Mouse (Mus musculus) embryonic facial prominence, embryonic 10.5 days (tissue): Measurements from ENCODE around the gene Map3k3. TPM values are rescaled to one million over a fixed set of nuclear protein-coding genes. Genes with fewer than 3 reads are reported as not detected.

Source experiments
- DNase-seq: peaks from one replicate; pipeline ENCODE4 v3.0.0-alpha.2; 2017; ENCODE audit warnings: low spot score
- H3K27ac ChIP-seq: fragments of 300-500 bp; sonication (generic); replicated peaks from 2 replicates; pipeline ENCODE4 v1.5.1; 2016; ENCODE audit warnings: mild to moderate bottlenecking
- H3K27me3 ChIP-seq: fragments of 300-500 bp; sonication (generic); replicated peaks from 2 replicates; pipeline ENCODE4 v1.6.1; 2016; ENCODE audit warnings: low read depth, mild to moderate bottlenecking; ENCODE audit not compliant: poor library complexity, severe bottlenecking
- H3K36me3 ChIP-seq: fragments of 300-500 bp; sonication (generic); replicated peaks from 2 replicates; pipeline ENCODE4 v1.6.1; 2016; ENCODE audit warnings: mild to moderate bottlenecking, moderate library complexity
- H3K4me1 ChIP-seq: fragments of 300-500 bp; sonication (generic); 2 replicates; pipeline ENCODE4 v1.6.1; 2016
- H3K4me3 ChIP-seq: fragments of 300-500 bp; sonication (generic); 2 replicates; pipeline ENCODE4 v1.5.1; 2016; ENCODE audit warnings: mild to moderate bottlenecking, moderate library complexity
- H3K9me3 ChIP-seq: fragments of 300-500 bp; sonication (generic); 2 replicates; pipeline ENCODE4 v1.6.1; 2016; ENCODE audit warnings: mild to moderate bottlenecking
- WGBS: fragments of 180-500 bp; shearing (Covaris S2); methylation state at CpG from one replicate; pipeline ENCODE4 v1.1.7; 2016; 5-methylcytosine and 5-hydroxymethylcytosine counted together
- polyA plus RNA-seq: library from polyadenylated mRNA; unstranded; fragments of >200 nt; fragmentation: Nextera tagmentation; extraction: Ambion mirVana; gene quantifications from 2 replicates; pipeline ENCODE4 v1.2.1, GENCODE M21; 2016

Map3k3 gene
- polyA plus RNA-seq = 20.9 and 23.9 TPM in 2 replicates

- H3K36me3 ChIP-seq = no peaks in the 10 kb centered on the region
- H3K4me1 ChIP-seq = peaks cover 26% of the 10 kb centered on the region
- peak within 1 kb of the TSS; percentile 94 for H3K27ac ChIP-seq
- H3K9me3 ChIP-seq = no peaks in the 10 kb centered on the region
- peak within 1 kb of the TSS; percentile 87 for H3K4me3 ChIP-seq
- H3K27me3 ChIP-seq = no peaks in the 10 kb centered on the region
- peak; percentile 99 for DNase-seq
- WGBS = under 1% methylated on average over 69 of the region's 69 CpGs
Measured at GRCm38 (mm10) chr11:106083708-106084701, at the start of gene Map3k3. TSS of gene Map3k3 (plus strand) at chr11:106084613.

DNA sequence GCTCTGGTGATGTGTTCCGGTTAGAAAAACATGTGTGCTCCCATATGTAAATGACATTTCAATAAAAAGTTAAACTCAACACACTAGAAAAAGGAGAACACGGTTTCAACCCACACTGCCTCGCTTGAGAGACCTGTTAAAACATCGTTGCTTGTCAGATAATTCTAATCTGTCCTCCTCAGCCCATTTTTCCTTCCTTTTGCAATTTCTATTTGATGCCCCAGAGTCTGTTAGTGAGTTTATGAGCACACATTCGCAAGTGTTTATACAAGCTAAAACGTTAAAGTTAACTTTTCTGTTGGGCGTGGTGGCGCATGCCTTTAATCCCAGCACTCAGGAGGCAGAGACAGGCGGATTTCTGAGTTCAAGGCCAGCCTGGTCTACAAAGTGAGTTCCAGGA, 49.4 kb upstream of the Map3k3 start:
- peaks cover 34% of the 10 kb centered on the region for H3K4me1 ChIP-seq
- WGBS = 88% methylated on average over 9 of the region's 9 CpGs
- no peaks in the 10 kb centered on the region for H3K27me3 ChIP-seq

GRCm38 (mm10) chr11:106036548-106037417, 47.6 kb upstream of the Map3k3 start, which contains the start of gene Dcaf7:
TSS of gene Dcaf7 (plus strand) at chr11:106036872.
- Histone ChIP-seq H3K4me3 (peak within 1 kb of the TSS; percentile 99), H3K9me3 (peaks cover 1% of the 10 kb centered on the region; the same call in 1 of the 2 replicates), H3K27ac (peak within 1 kb of the TSS; percentile 90), H3K27me3 (no peaks in the 10 kb centered on the region), H3K36me3 (peaks cover 14% of the 10 kb centered on the region; the same call in 1 of the 2 replicates), H3K4me1 (peaks cover 34% of the 10 kb centered on the region)
- WGBS = under 1% methylated on average over 66 of the region's 66 CpGs
- DNase-seq = peak; percentile 98

More for the DNA sequence above, 49.4 kb upstream of the Map3k3 start:
- peaks cover 2% of the 10 kb centered on the region; the same call in 1 of the 2 replicates for H3K9me3 ChIP-seq
- H3K4me3 ChIP-seq = no peak overlapping the region
- DNase-seq = no peak
- peaks cover 8% of the 10 kb centered on the region; the same call in 1 of the 2 replicates for H3K36me3 ChIP-seq
- no peak overlapping the region for H3K27ac ChIP-seq

DNA sequence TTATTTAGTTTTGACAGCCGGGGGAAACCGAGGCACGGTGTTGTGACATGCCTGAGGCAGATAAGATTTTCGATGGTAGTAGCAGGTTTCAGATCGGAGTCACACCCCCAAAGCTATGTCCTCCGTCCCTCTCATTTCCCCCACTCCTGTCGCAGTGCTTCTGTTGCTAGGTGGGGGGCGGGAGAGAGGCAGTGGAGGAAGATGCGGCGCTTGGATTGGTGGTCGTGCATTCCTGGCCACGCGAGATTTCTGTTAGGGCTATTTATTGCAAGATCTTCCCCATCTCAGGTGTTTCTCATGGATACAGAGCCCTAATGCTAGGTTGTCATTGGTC, 47.0 kb upstream of the Map3k3 start:
- peak; percentile 77 for DNase-seq
- Histone ChIP-seq H3K27me3 (no peaks in the 10 kb centered on the region), H3K36me3 (peaks cover 14% of the 10 kb centered on the region; the same call in 1 of the 2 replicates), H3K9me3 (no peaks in the 10 kb centered on the region), H3K4me1 (peaks cover 34% of the 10 kb centered on the region), H3K4me3 (peak overlapping the region; percentile 99), H3K27ac (peak overlapping the region; percentile 90)
- under 1% methylated on average over 13 of the region's 13 CpGs for WGBS

DNA sequence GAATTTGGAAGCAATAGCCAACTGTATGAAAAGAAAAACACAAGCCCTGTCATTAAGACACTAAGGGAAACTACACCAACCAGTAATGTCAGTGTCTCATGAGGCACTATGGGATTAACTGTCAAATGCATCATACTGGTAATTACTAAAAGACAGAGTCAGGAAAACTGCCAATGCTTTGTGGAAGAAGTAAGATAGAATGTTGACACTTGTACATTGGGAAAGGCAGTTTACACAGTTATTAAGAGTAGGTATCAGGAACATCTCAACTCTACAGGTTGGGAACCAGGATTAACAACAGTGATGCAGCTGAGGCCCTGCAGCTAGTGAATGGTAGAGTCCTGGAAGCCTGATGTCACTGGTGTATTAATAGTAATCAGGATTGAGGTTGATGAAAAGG, 40.1 kb upstream of the Map3k3 start:
- Histone ChIP-seq H3K4me3 (no peak overlapping the region), H3K36me3 (peaks cover 51% of the 10 kb centered on the region), H3K27me3 (no peaks in the 10 kb centered on the region), H3K27ac (no peak overlapping the region), H3K9me3 (no peaks in the 10 kb centered on the region), H3K4me1 (no peaks in the 10 kb centered on the region)
- no peak for DNase-seq

- DNase-seq = no peak
- Histone ChIP-seq H3K27me3 (no peaks in the 10 kb centered on the region), H3K27ac (no peak overlapping the region), H3K4me1 (no peaks in the 10 kb centered on the region), H3K36me3 (peaks cover 57% of the 10 kb centered on the region), H3K4me3 (no peak overlapping the region), H3K9me3 (no peaks in the 10 kb centered on the region)
- 85% methylated on average over 1 of the region's 1 CpGs for WGBS
Measured at GRCm38 (mm10) chr11:106045256-106045655, 39.2 kb upstream of the Map3k3 start.

DNA sequence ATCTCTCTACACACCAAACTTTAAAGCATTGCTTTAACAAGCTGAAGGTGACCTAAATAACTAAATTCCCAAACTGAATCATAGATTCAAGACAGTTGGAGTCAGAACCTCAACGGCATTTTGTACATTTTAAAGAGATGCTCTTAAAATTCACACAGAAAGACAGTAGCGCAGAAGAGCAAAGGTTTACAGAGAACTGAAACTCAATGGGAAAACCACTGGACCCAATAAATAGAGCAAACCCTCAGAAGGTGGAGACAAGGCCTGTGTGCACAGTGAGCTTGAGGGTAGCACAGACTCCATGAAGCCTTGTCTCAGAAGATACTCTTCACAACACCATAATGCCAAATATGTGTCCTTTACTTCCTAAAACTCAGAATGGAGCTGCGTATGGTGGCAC, 38.6 kb upstream of the Map3k3 start:
- DNase-seq = no peak
- Histone ChIP-seq H3K27me3 (no peaks in the 10 kb centered on the region), H3K36me3 (peaks cover 57% of the 10 kb centered on the region), H3K4me3 (no peak overlapping the region), H3K27ac (no peak overlapping the region), H3K9me3 (no peaks in the 10 kb centered on the region), H3K4me1 (no peaks in the 10 kb centered on the region)
- 92% methylated on average over 3 of the region's 3 CpGs for WGBS

GRCm38 (mm10) chr11:106046584-106046983, 37.8 kb upstream of the Map3k3 start:
- Histone ChIP-seq H3K9me3 (no peaks in the 10 kb centered on the region), H3K27me3 (no peaks in the 10 kb centered on the region), H3K36me3 (peaks cover 64% of the 10 kb centered on the region), H3K4me3 (no peak overlapping the region), H3K27ac (no peak overlapping the region), H3K4me1 (no peaks in the 10 kb centered on the region)
- WGBS = 83% methylated on average over 9 of the region's 9 CpGs
- no peak for DNase-seq

- WGBS = 93% methylated on average over 2 of the region's 2 CpGs
- Histone ChIP-seq H3K36me3 (peaks cover 100% of the 10 kb centered on the region), H3K4me1 (no peaks in the 10 kb centered on the region), H3K4me3 (no peak overlapping the region), H3K27ac (no peak overlapping the region), H3K9me3 (no peaks in the 10 kb centered on the region), H3K27me3 (no peaks in the 10 kb centered on the region)
- DNase-seq = no peak
Measured at GRCm38 (mm10) chr11:106053921-106054320, 30.5 kb upstream of the Map3k3 start.

- Histone ChIP-seq H3K27me3 (no peaks in the 10 kb centered on the region), H3K4me1 (no peaks in the 10 kb centered on the region), H3K9me3 (no peaks in the 10 kb centered on the region), H3K27ac (no peak overlapping the region), H3K36me3 (peaks cover 100% of the 10 kb centered on the region), H3K4me3 (no peak overlapping the region)
- DNase-seq = no peak
- 95% methylated on average over 8 of the region's 8 CpGs for WGBS
Measured at GRCm38 (mm10) chr11:106054600-106054999, 29.8 kb upstream of the Map3k3 start.

GRCm38 (mm10) chr11:106055341-106055740, 29.1 kb upstream of the Map3k3 start:
- H3K9me3 ChIP-seq = no peaks in the 10 kb centered on the region
- H3K27ac ChIP-seq = no peak overlapping the region
- no peak for DNase-seq
- H3K36me3 ChIP-seq = peaks cover 100% of the 10 kb centered on the region
- no peaks in the 10 kb centered on the region for H3K4me1 ChIP-seq
- no peaks in the 10 kb centered on the region for H3K27me3 ChIP-seq
- WGBS = 89% methylated on average over 6 of the region's 6 CpGs
- H3K4me3 ChIP-seq = no peak overlapping the region

DNA sequence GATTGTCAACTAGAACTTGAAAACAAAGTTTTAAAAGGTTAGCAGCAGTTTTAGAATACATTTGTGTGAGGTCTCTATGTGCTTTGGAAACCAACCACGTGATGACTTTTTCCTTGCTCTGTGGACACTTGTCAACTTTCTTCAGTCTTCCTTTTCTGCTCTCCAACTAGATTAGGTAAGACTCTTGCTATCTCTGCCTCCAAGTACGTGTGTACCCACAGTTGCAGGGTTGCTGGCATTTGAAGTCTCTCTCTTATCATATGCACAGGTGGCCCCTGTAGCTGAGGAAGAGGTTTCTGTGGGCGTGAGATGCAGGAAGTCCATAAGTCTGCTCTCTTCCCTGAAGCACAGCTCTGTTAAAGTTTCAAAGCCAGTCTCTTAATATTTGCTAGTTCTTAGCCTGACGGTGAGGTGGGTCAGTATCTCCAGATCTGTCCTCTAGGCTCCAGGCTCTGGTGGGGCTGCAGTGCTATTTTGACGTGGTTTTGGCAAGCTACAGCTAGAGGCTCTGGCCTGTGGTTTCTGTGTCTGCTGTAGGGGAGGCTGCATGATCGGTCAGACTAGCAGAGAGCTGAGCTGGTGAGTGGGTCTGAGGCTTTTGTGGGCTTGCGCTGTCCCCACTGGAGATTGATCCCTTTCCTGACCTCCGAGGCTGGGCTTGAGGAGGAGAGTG, 27.5 kb upstream of the Map3k3 start:
- Histone ChIP-seq H3K36me3 (peaks cover 83% of the 10 kb centered on the region), H3K9me3 (no peaks in the 10 kb centered on the region), H3K27me3 (no peaks in the 10 kb centered on the region), H3K4me3 (no peak overlapping the region), H3K27ac (no peak overlapping the region), H3K4me1 (no peaks in the 10 kb centered on the region)
- 92% methylated on average over 8 of the region's 8 CpGs for WGBS
- no peak for DNase-seq
